Mouse (Mus musculus): ENCODE measurements around the gene Ndufaf2.

GRCm38 (mm10) chr13:107972451-107972850 lies 186.0 kb downstream of the Ndufaf2 start:
- TF ChIP-seq POLR2A (IDR thresholded peaks at IDR 0.05; ENCODE audit: extremely low read depth, insufficient read depth, low read length) (no peak), CTCF (IDR thresholded peaks at IDR 0.05; ENCODE audit: low read depth, low read length) (no peak)

Measured in liver, adult 2 months (tissue).